In the genomic region with DNA sequence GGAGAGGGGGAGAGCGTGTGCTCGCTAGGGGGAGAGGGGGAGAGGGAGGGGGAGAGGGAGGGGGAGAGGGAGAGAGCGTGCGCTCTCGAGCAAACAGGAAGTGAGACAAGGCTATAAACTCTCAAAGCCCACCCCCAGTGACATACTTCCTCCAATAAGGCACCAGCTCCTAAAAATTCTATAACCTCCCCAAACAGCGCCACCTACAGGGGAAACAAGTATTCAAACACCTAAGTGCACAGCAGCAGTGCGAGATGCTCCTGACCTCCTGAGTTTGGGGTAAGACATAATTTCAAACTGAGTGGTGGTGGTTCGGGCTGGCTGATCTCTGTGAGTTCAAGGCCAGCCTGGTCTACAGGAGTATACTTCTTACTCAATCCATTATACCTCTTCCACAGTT, we compare ENCODE assay signal across 24 mouse cellular contexts.
DNase-seq lines count a peak whose midpoint lies in the region; ATAC-seq and TF ChIP-seq lines count a peak whose summit lies in the region.
"Had no signal": no experiment of that assay in that cellular context is flagged by ENCODE, and none has a peak within 500 bp of the region (broad histone marks: within the 10 kb centered on the region; RNA-seq: fewer than 3 reads in every experiment).

No protein-coding gene starts in this region.

- H3K4me3 ChIP-seq in heart, embryonic 11.5 days (ENCODE audit: low read depth, low read length): no peak overlapping the region
- no peak overlapping the region for H3K4me3 ChIP-seq in midbrain, postnatal 0 days (ENCODE audit: low read depth, low read length)
- H3K4me3 ChIP-seq in midbrain, embryonic 14.5 days (replicated peaks; ENCODE audit: low read depth, low read length): no peak overlapping the region
- no peak overlapping the region for H3K4me3 ChIP-seq in E14TG2a.4 (replicated peaks; ENCODE audit: low read length)
- H3K4me3 ChIP-seq in kidney, adult 2 months (ENCODE audit: insufficient read depth, low read depth, low read length): no peak overlapping the region
- H3K4me3 ChIP-seq: embryonic facial prominence, embryonic 10.5 days; embryonic facial prominence, embryonic 13.5 days; erythroblast, embryonic 14.5 days; forebrain, embryonic 12.5 days; forebrain, embryonic 15.5 days; heart, adult 2 months; heart, embryonic 10.5 days; hindbrain, embryonic 12.5 days; hindbrain, embryonic 15.5 days had no signal

- WGBS in heart, embryonic 11.5 days (ENCODE audit: insufficient replicate concordance): 83% methylated on average over 7 of the region's 8 CpGs
- 95% methylated on average over 7 of the region's 8 CpGs for WGBS in midbrain, postnatal 0 days
- WGBS in midbrain, embryonic 14.5 days: 86% methylated on average over 7 of the region's 8 CpGs
- whole genome bisulfite sequencing in kidney, adult 2 months: 83% methylated on average over 6 of the region's 8 CpGs

- H3K36me3 ChIP-seq in heart, embryonic 11.5 days (ENCODE audit: control insufficient read depth, insufficient read depth, low read length): no peaks in the 10 kb centered on the region
- H3K36me3 ChIP-seq in midbrain, postnatal 0 days (ENCODE audit: insufficient read depth, low read length): no peaks in the 10 kb centered on the region
- H3K36me3 ChIP-seq in midbrain, embryonic 14.5 days (ENCODE audit: control insufficient read depth, insufficient read depth, low read length): no peaks in the 10 kb centered on the region
- H3K36me3 ChIP-seq in E14TG2a.4 (ENCODE audit: insufficient read depth, low read length): no peaks in the 10 kb centered on the region
- H3K36me3 ChIP-seq in kidney, adult 2 months (ENCODE audit: control insufficient read depth, insufficient read depth, low read length): no peaks in the 10 kb centered on the region
- H3K36me3 ChIP-seq: embryonic facial prominence, embryonic 10.5 days; embryonic facial prominence, embryonic 13.5 days; forebrain, embryonic 12.5 days; forebrain, embryonic 15.5 days; heart, embryonic 10.5 days; hindbrain, embryonic 12.5 days; hindbrain, embryonic 15.5 days had no signal

- H3K27me3 ChIP-seq in heart, embryonic 11.5 days (ENCODE audit: control insufficient read depth, insufficient read depth, low read length): no peaks in the 10 kb centered on the region
- H3K27me3 ChIP-seq in midbrain, postnatal 0 days (ENCODE audit: insufficient read depth, low read length): no peaks in the 10 kb centered on the region
- no peaks in the 10 kb centered on the region for H3K27me3 ChIP-seq in midbrain, embryonic 14.5 days (ENCODE audit: control insufficient read depth, insufficient read depth, low read length)
- no peaks in the 10 kb centered on the region for H3K27me3 ChIP-seq in E14TG2a.4 (ENCODE audit: insufficient read depth, low read length)
- H3K27me3 ChIP-seq in kidney, adult 2 months (replicated peaks; ENCODE audit: control insufficient read depth, insufficient read depth, low read length): no peaks in the 10 kb centered on the region
- H3K27me3 ChIP-seq: embryonic facial prominence, embryonic 13.5 days; forebrain, embryonic 12.5 days; forebrain, embryonic 15.5 days; hindbrain, embryonic 12.5 days; hindbrain, embryonic 15.5 days had no signal

- no peak for ATAC-seq in heart, embryonic 11.5 days (replicated peaks; ENCODE audit: insufficient number of reproducible peaks, low FRiP score, low TSS enrichment)
- ATAC-seq in midbrain, postnatal 0 days (ENCODE audit: low FRiP score): no peak
- no peak for ATAC-seq in midbrain, embryonic 14.5 days (ENCODE audit: low FRiP score, low TSS enrichment)
- ATAC-seq: forebrain, embryonic 15.5 days had no signal

- no peak for TF ChIP-seq POLR2A in kidney, adult 2 months (IDR thresholded peaks at IDR 0.05; ENCODE audit: low read depth, low read length)

- H3K4me1 ChIP-seq in heart, embryonic 11.5 days (ENCODE audit: control insufficient read depth, insufficient read depth, low read length): no peaks in the 10 kb centered on the region
- no peaks in the 10 kb centered on the region for H3K4me1 ChIP-seq in midbrain, postnatal 0 days (ENCODE audit: insufficient read depth, low read length)
- H3K4me1 ChIP-seq in midbrain, embryonic 14.5 days (ENCODE audit: control insufficient read depth, insufficient read depth, low read length): no peaks in the 10 kb centered on the region
- H3K4me1 ChIP-seq in E14TG2a.4 (replicated peaks; ENCODE audit: low read depth, low read length): no peaks in the 10 kb centered on the region
- no peaks in the 10 kb centered on the region for H3K4me1 ChIP-seq in kidney, adult 2 months (ENCODE audit: control insufficient read depth, insufficient read depth, low read length)
- H3K4me1 ChIP-seq: embryonic facial prominence, embryonic 10.5 days; embryonic facial prominence, embryonic 13.5 days; forebrain, embryonic 12.5 days; forebrain, embryonic 15.5 days; heart, embryonic 10.5 days; hindbrain, embryonic 12.5 days; hindbrain, embryonic 15.5 days had no signal

- H3K27ac ChIP-seq in heart, embryonic 11.5 days (ENCODE audit: low read depth, low read length): no peak overlapping the region
- no peak overlapping the region for H3K27ac ChIP-seq in midbrain, postnatal 0 days (ENCODE audit: low read depth, low read length)
- no peak overlapping the region for H3K27ac ChIP-seq in midbrain, embryonic 14.5 days (replicated peaks; ENCODE audit: low read depth, low read length)
- H3K27ac ChIP-seq in kidney, adult 2 months (ENCODE audit: insufficient read depth, low read depth, low read length): no peak overlapping the region
- H3K27ac ChIP-seq: embryonic facial prominence, embryonic 10.5 days; embryonic facial prominence, embryonic 13.5 days; forebrain, embryonic 12.5 days; forebrain, embryonic 15.5 days; heart, adult 2 months; heart, embryonic 10.5 days; hindbrain, embryonic 12.5 days; hindbrain, embryonic 15.5 days had no signal

- H3K9ac ChIP-seq in heart, embryonic 11.5 days (ENCODE audit: low read depth, low read length): no peak overlapping the region
- no peak overlapping the region for H3K9ac ChIP-seq in midbrain, postnatal 0 days (replicated peaks; ENCODE audit: low read length, poor library complexity, severe bottlenecking)
- H3K9ac ChIP-seq in midbrain, embryonic 14.5 days (replicated peaks; ENCODE audit: low read length): no peak overlapping the region
- H3K9ac ChIP-seq: embryonic facial prominence, embryonic 13.5 days; forebrain, embryonic 12.5 days; forebrain, embryonic 15.5 days; hindbrain, embryonic 12.5 days; hindbrain, embryonic 15.5 days had no signal

- peak; percentile 66 for DNase-seq in heart, adult 11 months
- DNase-seq in midbrain, postnatal 0 days (ENCODE audit: low spot score): no peak
- no peak for DNase-seq in midbrain, embryonic 14.5 days
- DNase-seq in R1 (ENCODE audit: low read depth, low spot score): peak; percentile 76
- DNase-seq in kidney, adult 2 months: no peak
- no peak for DNase-seq in adrenal gland, postnatal 4 days (ENCODE audit: low spot score in 2 of 2)
- DNase-seq: adrenal gland, adult 8-10 months; adrenal gland, postnatal 25 days; cerebellum, adult 18-20 months; cerebellum, adult 9-10 months; cerebellum, postnatal 25 days; embryo, embryonic 11 days; gastrocnemius, postnatal 25 days; heart, adult 2 months had no signal

- no peak overlapping the region for H3K4me2 ChIP-seq in heart, embryonic 11.5 days
- no peak overlapping the region for H3K4me2 ChIP-seq in midbrain, postnatal 0 days (ENCODE audit: low read depth, low read length, poor library complexity, severe bottlenecking)
- no peak overlapping the region for H3K4me2 ChIP-seq in midbrain, embryonic 14.5 days (ENCODE audit: low read length)
- H3K4me2 ChIP-seq: embryonic facial prominence, embryonic 13.5 days; forebrain, embryonic 12.5 days; forebrain, embryonic 15.5 days; hindbrain, embryonic 12.5 days; hindbrain, embryonic 15.5 days had no signal

- peaks cover 2% of the 10 kb centered on the region; the same call in 1 of the 2 replicates for H3K9me3 ChIP-seq in heart, embryonic 11.5 days (replicated peaks; ENCODE audit: control insufficient read depth, low read length)
- no peaks in the 10 kb centered on the region for H3K9me3 ChIP-seq in midbrain, postnatal 0 days (ENCODE audit: low read length)
- H3K9me3 ChIP-seq in midbrain, embryonic 14.5 days (ENCODE audit: control insufficient read depth, low read length): no peaks in the 10 kb centered on the region
- H3K9me3 ChIP-seq in E14TG2a.4 (ENCODE audit: low read length): no peaks in the 10 kb centered on the region
- H3K9me3 ChIP-seq: embryonic facial prominence, embryonic 10.5 days; forebrain, embryonic 12.5 days; forebrain, embryonic 15.5 days; heart, embryonic 10.5 days; hindbrain, embryonic 12.5 days; hindbrain, embryonic 15.5 days had no signal

- TF ChIP-seq CTCF in midbrain, postnatal 0 days (IDR thresholded peaks at IDR 0.05): 0 out of 2 replicates have a peak, but pooled peaks have one; percentile 8
- peak; percentile 30; the same call in 1 of the 2 replicates for TF ChIP-seq CTCF in E14TG2a.4 (conservative IDR thresholded peaks at IDR 0.05; ENCODE audit: low read length)
- TF ChIP-seq CTCF in kidney, adult 2 months (conservative IDR thresholded peaks at IDR 0.05; ENCODE audit: insufficient read depth, insufficient read length, low read depth, low read length): no peak

Comparison
In these comparisons a context has a peak if more than half of its experiments do, and no peak if none do; other contexts are left out.
1. DNase-seq: peak in heart, adult 11 months (single experiment) and R1 (single experiment); none in midbrain, postnatal 0 days (single experiment), midbrain, embryonic 14.5 days (single experiment), kidney, adult 2 months (single experiment) and adrenal gland, postnatal 4 days (0 of 2).